In the genomic region with DNA sequence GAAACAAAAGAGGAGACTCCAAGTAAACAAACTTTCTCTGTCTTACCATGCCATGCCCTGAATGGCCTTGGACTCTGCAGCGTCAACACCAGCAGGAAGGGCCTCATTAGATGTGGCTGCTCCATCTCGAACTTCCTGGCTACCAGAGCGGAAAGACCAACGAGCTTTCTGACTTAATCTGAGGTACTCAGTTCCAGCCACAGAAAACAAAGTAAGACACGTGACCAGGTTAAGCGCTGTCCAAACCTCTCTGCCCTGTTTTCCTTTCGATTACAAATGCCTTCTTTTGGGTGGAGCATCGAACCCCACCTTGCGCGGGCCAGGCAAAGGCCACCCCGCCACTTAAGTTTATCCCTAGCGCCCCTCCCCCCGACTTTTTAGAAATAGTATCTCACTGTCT, we compare ENCODE assay signal across 7 mouse cellular contexts. TPM values are rescaled to one million over a fixed set of nuclear protein-coding genes. Genes with fewer than 3 reads are reported as not detected.
A peak's percentile ranks its signal among the peaks of the same experiment; 100 is the strongest.
DNase-seq lines count a peak whose midpoint lies in the region; ATAC-seq and TF ChIP-seq lines count a peak whose summit lies in the region.

No protein-coding gene starts in this region.

- H3K9ac ChIP-seq in heart, adult 2 months (ENCODE audit: low read depth, low read length), result no peak overlapping the region
- no peak overlapping the region for H3K9ac ChIP-seq in lung, embryonic 16.5 days (ENCODE audit: low read length)
- H3K9ac ChIP-seq in stomach, embryonic 15.5 days, result no peak overlapping the region

- intact Hi-C loops in heart, adult 2 months (cut with DNase I), result loop anchor here (1.0 to 10.0 kb wide), 2 partner anchors 8 to 1195 kb away; no protein-coding TSS in a partner anchor

- peak overlapping the region; percentile 0; the same call in 1 of the 2 replicates for H3K4me3 ChIP-seq in heart, adult 2 months
- peak overlapping the region; percentile 36 for H3K4me3 ChIP-seq in lung, embryonic 16.5 days (ENCODE audit: low read length)
- peak overlapping the region; percentile 22; the same call in 1 of the 2 replicates for H3K4me3 ChIP-seq in stomach, embryonic 15.5 days (replicated peaks)

- no peaks in the 10 kb centered on the region for H3K36me3 ChIP-seq in heart, adult 2 months (ENCODE audit: control insufficient read depth, insufficient read depth, low read length)
- no peaks in the 10 kb centered on the region for H3K36me3 ChIP-seq in lung, embryonic 16.5 days (ENCODE audit: control insufficient read depth, insufficient read depth, low read length)
- no peaks in the 10 kb centered on the region for H3K36me3 ChIP-seq in stomach, embryonic 15.5 days

- H3K4me2 ChIP-seq in lung, embryonic 16.5 days (ENCODE audit: low read depth, low read length), result peak overlapping the region; percentile 57
- peak overlapping the region; percentile 47 for H3K4me2 ChIP-seq in stomach, embryonic 15.5 days

- TF ChIP-seq EP300 in heart, adult 2 months (IDR thresholded peaks at IDR 0.05; ENCODE audit: insufficient read depth, low read depth, low read length), result peak; percentile 78

- H3K9me3 ChIP-seq in lung, embryonic 16.5 days (ENCODE audit: control insufficient read depth, low read length), result no peaks in the 10 kb centered on the region
- no peaks in the 10 kb centered on the region for H3K9me3 ChIP-seq in stomach, embryonic 15.5 days

- H3K79me2 ChIP-seq in heart, adult 2 months (replicated peaks; ENCODE audit: control insufficient read depth, insufficient read depth, low read length), result no peaks in the 10 kb centered on the region

- DNase-seq in embryo, embryonic 10 days (ENCODE audit: low spot score), result peak; percentile 58
- DNase-seq in heart, adult 2 months, result peak in 1 of 2 experiments; percentile 56
- DNase-seq in kidney, adult 18-20 months, result peak; percentile 58
- DNase-seq in layer of hippocampus, adult 8-10 months (ENCODE audit: low spot score in 2 of 2), result no peak
- DNase-seq in layer of hippocampus, adult 9-10 months (ENCODE audit: low spot score), result no peak

- TF ChIP-seq CTCF in heart, adult 2 months (IDR thresholded peaks at IDR 0.05), result no peak

- H3K4me1 ChIP-seq in heart, adult 2 months (ENCODE audit: control insufficient read depth, insufficient read depth, low read length), result no peaks in the 10 kb centered on the region; the same call in none of the 2 replicates
- H3K4me1 ChIP-seq in lung, embryonic 16.5 days (replicated peaks; ENCODE audit: control insufficient read depth, insufficient read depth, low read length), result 0 out of 2 replicates have a peak, but pooled peaks cover 2% of the 10 kb centered on the region
- peaks cover 3% of the 10 kb centered on the region; the same call in 1 of the 2 replicates for H3K4me1 ChIP-seq in stomach, embryonic 15.5 days

- H3K27ac ChIP-seq in heart, adult 2 months, result peak overlapping the region; percentile 55
- H3K27ac ChIP-seq in lung, embryonic 16.5 days (ENCODE audit: low read length), result peak overlapping the region; percentile 71; the same call in 1 of the 2 replicates
- H3K27ac ChIP-seq in stomach, embryonic 15.5 days, result peak overlapping the region; percentile 11; the same call in 1 of the 2 replicates

- peak; percentile 17; the same call in 1 of the 2 replicates for TF ChIP-seq POLR2A in heart, adult 2 months (IDR thresholded peaks at IDR 0.05; ENCODE audit: insufficient read depth, low read depth, low read length)

- 11% methylated on average over 13 of the region's 13 CpGs for WGBS in heart, adult 2 months
- WGBS in lung, embryonic 16.5 days, result 11% methylated on average over 13 of the region's 13 CpGs
- WGBS in stomach, embryonic 15.5 days, result 13% methylated on average over 13 of the region's 13 CpGs

- no peaks in the 10 kb centered on the region for H3K27me3 ChIP-seq in heart, adult 2 months (ENCODE audit: control insufficient read depth, insufficient read depth, low read length)
- no peaks in the 10 kb centered on the region for H3K27me3 ChIP-seq in lung, embryonic 16.5 days (ENCODE audit: control insufficient read depth, insufficient read depth, low read depth, low read length)
- H3K27me3 ChIP-seq in stomach, embryonic 15.5 days (replicated peaks), result no peaks in the 10 kb centered on the region

- ATAC-seq in lung, embryonic 16.5 days (ENCODE audit: low read depth), result peak; percentile 85
- peak; percentile 74 for ATAC-seq in stomach, embryonic 15.5 days (ENCODE audit: insufficient read depth, low FRiP score, low read depth)

RNA-seq across cellular contexts. Expression of a gene that starts 10.1 kb away (rescaled TPM):
- total RNA-seq in heart, adult 2 months (2021), result 10 to 100 TPM; 17.2 to 17.4 TPM
- polyA plus RNA-seq in heart, adult 2 months (2012; rRNA removed), result 7.6 and 15.0 TPM in 2 replicates
- polyA plus RNA-seq in lung, embryonic 16.5 days (2015; fragmentation: Nextera tagmentation; extraction: Ambion mirVana), result 41.2 and 46.4 TPM in 2 replicates
- 48.6 and 51.7 TPM in 2 replicates for polyA plus RNA-seq in stomach, embryonic 15.5 days (2015; fragmentation: Nextera tagmentation; extraction: Ambion mirVana)
- 10 to 100 TPM; 25.9 to 34.5 (median 31.4) TPM for total RNA-seq in layer of hippocampus, adult 8-10 months (2022)

Comparison
In these comparisons a context has a peak if more than half of its experiments do, and no peak if none do; other contexts are left out.
1. DNase-seq: peak in embryo, embryonic 10 days (single experiment) and kidney, adult 18-20 months (single experiment); none in layer of hippocampus, adult 8-10 months (0 of 2) and layer of hippocampus, adult 9-10 months (single experiment).
2. H3K27ac ChIP-seq: peak in every context shown above with its lines; median percentile 71 in lung, embryonic 16.5 days; 55 in heart, adult 2 months; 11 in stomach, embryonic 15.5 days.
3. Peak in every context shown above with its lines, with median percentiles within 50 percentile points of each other: H3K4me3 ChIP-seq.